Mouse (Mus musculus) frontal cortex, adult 2 months (tissue): ENCODE results near the gene E430018J23Rik. TPM values are rescaled to one million over a fixed set of nuclear protein-coding genes. Genes with fewer than 3 reads are reported as not detected.
"Not testable (repeated sequence)": the region's sequence is repeated elsewhere in the genome, so short reads cannot be mapped to it uniquely, and the experiment has no call there.

Source experiments
- DNase-seq, 2 experiments: peaks; one replicate each; pipeline ENCODE4 v3.0.0; 2022; ENCODE audit warnings: low spot score in 1 of 2; ENCODE audit errors: extremely low spot score in 1 of 2
- polyA plus RNA-seq: library from polyadenylated mRNA; depleted of rRNA; stranded (reverse); fragments of >200 nt; gene quantifications from 2 replicates; pipeline ENCODE4 v1.2.3, GENCODE M21; 2012; rRNA removed

The E430018J23Rik gene
- polyA plus RNA-seq, 1 experiment: 5.9 TPM

DNA sequence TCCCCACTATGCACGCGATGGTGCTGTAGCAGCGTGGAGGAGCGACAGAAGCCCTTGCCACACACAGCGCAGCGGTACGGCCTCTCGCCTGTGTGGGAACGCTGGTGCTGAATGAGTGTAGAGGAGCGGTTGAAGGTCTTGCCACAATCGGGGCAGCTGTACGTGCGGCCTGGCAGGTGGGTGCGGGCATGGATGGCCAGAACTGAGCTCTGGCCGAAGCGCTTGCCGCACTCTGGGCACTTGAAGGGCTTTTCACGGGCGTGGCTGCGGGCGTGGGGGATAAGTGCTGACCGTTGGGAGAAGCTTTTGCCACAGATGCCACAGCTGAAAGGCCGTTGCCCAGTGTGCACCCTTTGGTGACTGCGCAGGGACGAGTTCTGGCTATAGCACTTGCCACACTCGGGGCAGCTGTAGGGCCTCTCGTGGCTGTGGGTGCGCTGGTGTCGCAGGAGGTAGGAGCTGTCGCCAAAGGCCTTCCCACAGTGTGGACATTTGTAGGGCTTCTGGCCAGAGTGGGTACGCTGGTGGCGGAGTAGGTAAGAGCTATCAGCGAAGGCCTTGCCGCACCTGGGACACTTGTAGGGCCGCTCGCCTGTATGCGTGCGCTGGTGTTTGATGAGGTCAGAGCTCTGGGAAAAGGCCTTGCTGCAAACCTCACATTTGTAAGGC, 49.9 kb downstream of the E430018J23Rik start:
- DNase-seq: no peak

DNA sequence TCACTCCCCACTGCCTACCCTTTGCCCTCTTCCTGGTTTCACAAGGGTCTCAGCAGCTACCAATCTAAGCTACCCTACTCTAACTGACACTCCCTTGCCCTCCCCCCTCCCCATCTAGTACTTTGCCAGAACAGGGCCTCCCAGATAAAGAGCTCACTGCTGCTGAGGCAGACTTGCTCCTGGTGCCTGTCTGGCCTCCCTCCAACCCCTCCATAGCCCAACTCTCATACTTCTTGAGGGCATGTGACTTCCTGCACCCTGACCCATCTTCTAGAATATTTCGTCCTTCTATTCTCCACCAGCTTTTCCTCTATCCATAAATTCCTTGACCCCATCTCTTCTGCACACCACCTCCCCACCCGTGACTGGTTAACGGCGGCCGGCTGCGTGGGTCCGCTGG, 50.5 kb downstream of the E430018J23Rik start:
- no peak for DNase-seq

DNA sequence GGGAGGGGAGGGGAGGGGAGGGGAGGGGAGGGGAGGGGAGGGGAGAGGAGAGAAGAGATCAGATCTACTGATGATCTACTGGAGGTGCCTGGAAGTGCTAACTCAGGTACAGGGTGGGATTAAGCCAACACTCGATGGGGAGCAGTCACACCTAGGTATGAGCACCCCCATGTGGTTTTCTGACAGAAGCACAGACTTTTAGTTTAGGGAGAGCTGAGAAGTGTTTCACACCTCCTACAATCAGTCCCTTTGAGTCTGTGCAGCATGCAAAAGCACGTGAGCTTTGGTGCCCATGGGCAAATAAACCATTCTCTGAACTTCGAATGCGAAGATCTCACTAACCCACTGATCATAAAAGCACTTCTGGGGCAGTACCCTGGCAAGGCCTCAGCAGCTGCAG, 51.1 kb downstream of the E430018J23Rik start:
- peak in 1 of 2 experiments; percentile 46 for DNase-seq

DNA sequence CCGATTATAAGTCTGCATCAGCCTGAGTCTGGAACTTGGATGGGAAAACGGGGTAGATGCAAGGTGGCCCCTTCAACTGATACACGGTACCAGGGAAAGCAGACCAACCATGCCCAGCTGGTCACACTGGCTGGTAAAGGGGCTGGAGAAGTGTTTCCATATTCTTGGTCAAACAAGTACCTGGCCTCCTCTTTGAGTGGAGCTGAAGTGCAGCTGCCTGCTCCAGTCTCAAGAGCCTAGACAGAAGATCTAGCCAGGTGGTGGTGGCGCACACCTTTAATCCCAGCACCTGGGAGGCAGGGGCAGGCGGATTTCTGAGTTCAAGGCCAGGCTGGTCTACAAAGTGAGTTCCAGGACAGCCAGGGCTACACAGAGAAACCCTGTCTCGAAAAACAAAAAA, 51.6 kb downstream of the E430018J23Rik start:
- DNase-seq: not testable (repeated sequence)

DNA sequence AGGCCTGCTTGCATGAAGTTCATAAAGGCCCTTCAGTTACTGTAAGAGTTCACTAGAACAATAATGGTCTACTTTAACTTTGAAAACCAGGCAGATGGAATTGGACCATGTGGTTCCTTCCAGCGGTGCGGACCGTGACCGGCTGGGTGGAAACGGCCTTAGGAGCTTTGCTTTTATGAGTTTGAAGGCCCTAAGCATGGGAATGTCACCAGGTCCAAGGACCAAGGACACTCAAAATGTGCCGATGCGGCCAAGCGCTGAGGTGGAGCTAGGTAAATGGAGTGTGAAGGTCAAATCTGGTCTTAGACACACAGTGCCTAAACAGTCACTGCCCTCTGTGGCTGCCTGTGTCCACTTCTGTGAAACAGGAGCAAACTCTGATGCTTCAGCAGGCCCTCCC, 52.1 kb downstream of the E430018J23Rik start:
- no peak for DNase-seq

Other genes with a start within 250 kb of the E430018J23Rik start
- 97.1 and 102 TPM in 2 replicates for gene Cd2bp2, start 197.6 kb downstream of the E430018J23Rik start, polyA plus RNA-seq
- 60.3 and 77.8 TPM in 2 replicates for gene Tbc1d10b, start 185.2 kb downstream of the E430018J23Rik start, polyA plus RNA-seq
- gene Mylpf, start 184.7 kb downstream of the E430018J23Rik start, polyA plus RNA-seq: 1.6 and 3.0 TPM in 2 replicates
- 13.5 and 13.8 TPM in 2 replicates for gene Zfp553, start 160.6 kb downstream of the E430018J23Rik start, polyA plus RNA-seq
- 10.2 and 13.3 TPM in 2 replicates for gene Sept1, start 160.5 kb downstream of the E430018J23Rik start, polyA plus RNA-seq
- gene Zfp771, start 149.4 kb downstream of the E430018J23Rik start, polyA plus RNA-seq: 120 and 131 TPM in 2 replicates
- gene Dctpp1, start 132.9 kb downstream of the E430018J23Rik start, polyA plus RNA-seq: 27.9 and 30.1 TPM in 2 replicates
- gene Sephs2, start 119.6 kb downstream of the E430018J23Rik start, polyA plus RNA-seq: 22.2 and 27.6 TPM in 2 replicates
- gene Itgal, start 97.4 kb downstream of the E430018J23Rik start, polyA plus RNA-seq: 0.66 and 0.88 TPM in 2 replicates
- 14.8 and 16.2 TPM in 2 replicates for gene Zfp768, start 48.0 kb downstream of the E430018J23Rik start, polyA plus RNA-seq
- gene Zfp747, start 17.6 kb downstream of the E430018J23Rik start, polyA plus RNA-seq: 4.6 and 5.1 TPM in 2 replicates
- gene 9130019O22Rik, start 6.5 kb downstream of the E430018J23Rik start, polyA plus RNA-seq: 2.2 and 2.9 TPM in 2 replicates
- gene Zfp764, start 13.2 kb upstream of the E430018J23Rik start, polyA plus RNA-seq: 3.2 and 3.5 TPM in 2 replicates
- gene Zfp688, start 28.4 kb upstream of the E430018J23Rik start, polyA plus RNA-seq: 17.9 and 18.6 TPM in 2 replicates
- gene Zfp689, start 55.5 kb upstream of the E430018J23Rik start, polyA plus RNA-seq: 5.2 and 8.1 TPM in 2 replicates
- 42.8 and 46.1 TPM in 2 replicates for gene Prr14, start 66.0 kb upstream of the E430018J23Rik start, polyA plus RNA-seq
- gene Fbrs, start 85.6 kb upstream of the E430018J23Rik start, polyA plus RNA-seq: 31.6 and 33.4 TPM in 2 replicates
- 29.6 and 31.3 TPM in 2 replicates for gene Srcap, start 118.4 kb upstream of the E430018J23Rik start, polyA plus RNA-seq
- 15.6 and 16.6 TPM in 2 replicates for gene Gm42715, start 126.0 kb upstream of the E430018J23Rik start, polyA plus RNA-seq
- gene Tmem265, start 167.8 kb upstream of the E430018J23Rik start, polyA plus RNA-seq: not detected in 2 replicates
- gene Phkg2, start 179.7 kb upstream of the E430018J23Rik start, polyA plus RNA-seq: 145 and 146 TPM in 2 replicates
- gene Ccdc189, start 195.0 kb upstream of the E430018J23Rik start, polyA plus RNA-seq: 21.0 and 21.5 TPM in 2 replicates
- 49.4 and 54.0 TPM in 2 replicates for gene Rnf40, start 195.1 kb upstream of the E430018J23Rik start, polyA plus RNA-seq
- 21.7 and 22.7 TPM in 2 replicates for gene Zfp629, start 222.2 kb upstream of the E430018J23Rik start, polyA plus RNA-seq